Mouse (Mus musculus) heart, postnatal 0 days (tissue): ENCODE measurements around the gene Ctf2. TPM values are rescaled to one million over a fixed set of nuclear protein-coding genes. Genes with fewer than 3 reads are reported as not detected.

ENCODE experiments used
- ATAC-seq: fragments of 200-750 bp; cut with Nextera tagmentation; 2 replicates; pipeline ENCODE4 v1.8.0; 2017; ENCODE audit warnings: low read depth, moderate number of reproducible peaks, moderate library complexity; ENCODE audit not compliant: insufficient read depth
- DNase-seq: peaks from one replicate; pipeline ENCODE4 v3.0.0-alpha.2; 2016; ENCODE audit warnings: low spot score
- H3K27ac ChIP-seq: fragments of 300-500 bp; sonication (generic); 2 replicates; pipeline ENCODE4 v1.5.1; 2014; ENCODE audit warnings: low read depth, mild to moderate bottlenecking
- H3K27me3 ChIP-seq: fragments of 300-500 bp; sonication (generic); 2 replicates; pipeline ENCODE4 v1.6.1; 2014; ENCODE audit warnings: low read length, mixed read lengths; ENCODE audit not compliant: control insufficient read depth, insufficient read depth
- H3K36me3 ChIP-seq: fragments of 300-500 bp; sonication (generic); replicated peaks from 2 replicates; pipeline ENCODE4 v1.6.1; 2014; ENCODE audit warnings: low read length, mixed read lengths; ENCODE audit not compliant: control insufficient read depth, insufficient read depth
- H3K4me1 ChIP-seq: fragments of 300-500 bp; sonication (generic); 2 replicates; pipeline ENCODE4 v1.6.1; 2014; ENCODE audit warnings: antibody characterized with exemption; ENCODE audit not compliant: control insufficient read depth, insufficient read depth
- H3K4me2 ChIP-seq: fragments of 300-500 bp; sonication (generic); 2 replicates; pipeline ENCODE4 v1.6.1; 2014; ENCODE audit warnings: low read depth, mild to moderate bottlenecking, low read length, moderate library complexity
- H3K4me3 ChIP-seq: fragments of 300-500 bp; sonication (generic); 2 replicates; pipeline ENCODE4 v1.5.1; 2014; ENCODE audit warnings: low read depth, low read length
- H3K9ac ChIP-seq: fragments of 300-500 bp; sonication (generic); replicated peaks from 2 replicates; pipeline ENCODE4 v1.6.1; 2014; ENCODE audit warnings: low read depth, low read length, mixed read lengths
- H3K9me3 ChIP-seq: fragments of 300-500 bp; sonication (generic); replicated peaks from 2 replicates; pipeline ENCODE4 v1.6.1; 2016; ENCODE audit warnings: low read length; ENCODE audit not compliant: control insufficient read depth
- CTCF ChIP-seq: IDR thresholded peaks from 2 replicates; pipeline ENCODE4 v1.5.1; 2016; ENCODE audit warnings: antibody characterized with exemption, control low read depth, low read depth
- EP300 ChIP-seq: IDR thresholded peaks from 2 replicates; pipeline ENCODE4 v1.6.1; 2016; ENCODE audit warnings: antibody characterized with exemption, low read depth
- WGBS: fragments of 180-500 bp; shearing (Covaris S2); extraction: QIAGEN DNeasy Blood & Tissue Kit; methylation state at CpG from one replicate; pipeline ENCODE4 v1.1.7; 2014; 5-methylcytosine and 5-hydroxymethylcytosine counted together
- polyA plus RNA-seq: library from polyadenylated mRNA; unstranded; fragments of >200 nt; fragmentation: Nextera tagmentation; extraction: Ambion mirVana; gene quantifications from 2 replicates; pipeline ENCODE4 v1.2.1, GENCODE M21; 2015
- total RNA-seq: library from RNA; depleted of rRNA; stranded (reverse); fragments of >200 nt; gene quantifications from 2 replicates; pipeline ENCODE4 v1.2.3, GENCODE M21; 2014; ENCODE audit warnings: low replicate concordance

Ctf2 gene
- total and polyA plus RNA-seq, 2 experiments from 2014 or later = not detected

DNA sequence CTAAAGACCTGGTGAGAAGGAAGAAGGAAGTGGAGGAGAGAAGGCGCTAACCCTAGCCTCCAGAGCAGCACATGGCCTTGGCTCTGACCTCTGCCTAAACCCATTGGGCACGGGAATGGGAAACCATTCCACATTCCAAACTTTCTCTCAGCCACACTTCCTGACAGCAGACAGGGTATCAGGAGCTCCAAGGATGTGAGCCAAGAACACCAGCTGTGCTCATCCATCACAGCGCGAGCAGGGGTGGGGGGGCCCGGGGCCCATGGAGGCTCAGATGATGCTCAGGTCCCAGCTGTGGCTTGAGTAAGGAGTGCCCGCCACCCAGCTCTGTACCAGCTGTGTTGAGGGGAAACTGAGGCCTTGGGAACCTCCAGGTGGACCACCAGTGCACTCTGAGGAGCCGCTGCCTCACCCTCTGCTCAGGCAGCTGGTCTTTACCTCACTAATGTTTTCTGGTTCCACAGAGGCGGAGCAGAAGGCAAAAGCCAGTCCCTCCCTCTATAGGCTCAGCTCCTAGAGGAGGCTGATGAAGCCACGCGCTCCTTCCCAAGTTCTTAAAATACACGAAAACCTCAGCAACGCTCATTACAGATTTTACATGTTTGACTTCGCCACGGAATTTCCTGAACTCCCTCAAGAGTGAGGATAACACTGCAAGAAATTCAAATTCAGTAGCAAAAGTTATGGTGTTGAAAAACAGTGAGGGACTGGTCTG lies 46.5 kb downstream of the Ctf2 start:
- Histone ChIP-seq H3K4me1 (peaks cover 17% of the 10 kb centered on the region), H3K4me2 (no peak overlapping the region), H3K27ac (no peak overlapping the region), H3K9me3 (no peaks in the 10 kb centered on the region), H3K27me3 (no peaks in the 10 kb centered on the region), H3K36me3 (no peaks in the 10 kb centered on the region), H3K4me3 (no peak overlapping the region), H3K9ac (0 out of 2 replicates have a peak overlapping the region, but pooled peaks have one; percentile 6)
- TF ChIP-seq CTCF (no peak), EP300 (no peak)
- no peak for DNase-seq
- WGBS = 63% methylated on average over 14 of the region's 14 CpGs
- ATAC-seq = 0 out of 2 replicates have a peak, but pooled peaks have one; percentile 17

GRCm38 (mm10) chr7:127681888-127682553 lies 49.9 kb downstream of the Ctf2 start:
- Histone ChIP-seq H3K4me3 (no peak overlapping the region), H3K9me3 (no peaks in the 10 kb centered on the region), H3K4me1 (peaks cover 14% of the 10 kb centered on the region), H3K27ac (no peak overlapping the region), H3K9ac (no peak overlapping the region), H3K4me2 (no peak overlapping the region), H3K27me3 (no peaks in the 10 kb centered on the region), H3K36me3 (0 out of 2 replicates have a peak, but pooled peaks cover 1% of the 10 kb centered on the region)
- ATAC-seq (no peak), DNase-seq (no peak)
- 35% methylated on average over 8 of the region's 8 CpGs for WGBS
- TF ChIP-seq EP300 = no peak
- TF ChIP-seq CTCF = no peak

GRCm38 (mm10) chr7:127680541-127680940 lies 51.4 kb downstream of the Ctf2 start:
- Histone ChIP-seq H3K9me3 (no peaks in the 10 kb centered on the region), H3K9ac (no peak overlapping the region), H3K4me2 (no peak overlapping the region), H3K36me3 (0 out of 2 replicates have a peak, but pooled peaks cover 6% of the 10 kb centered on the region), H3K27ac (no peak overlapping the region), H3K27me3 (no peaks in the 10 kb centered on the region), H3K4me3 (no peak overlapping the region), H3K4me1 (peaks cover 10% of the 10 kb centered on the region; the same call in 1 of the 2 replicates)
- WGBS = 90% methylated on average over 13 of the region's 13 CpGs
- no peak for TF ChIP-seq EP300
- TF ChIP-seq CTCF = no peak
- ATAC-seq (no peak), DNase-seq (no peak)

GRCm38 (mm10) chr7:127678811-127679210 lies 53.2 kb downstream of the Ctf2 start:
- Histone ChIP-seq H3K4me2 (no peak overlapping the region), H3K36me3 (0 out of 2 replicates have a peak, but pooled peaks cover 6% of the 10 kb centered on the region), H3K27ac (no peak overlapping the region), H3K4me1 (peaks cover 10% of the 10 kb centered on the region; the same call in 1 of the 2 replicates), H3K4me3 (no peak overlapping the region), H3K27me3 (no peaks in the 10 kb centered on the region), H3K9ac (no peak overlapping the region), H3K9me3 (no peaks in the 10 kb centered on the region)
- no peak for TF ChIP-seq EP300
- TF ChIP-seq CTCF = no peak
- DNase-seq = no peak
- ATAC-seq = no peak
- WGBS = 89% methylated on average over 2 of the region's 2 CpGs

GRCm38 (mm10) chr7:127677609-127678008 lies 54.4 kb downstream of the Ctf2 start:
- 84% methylated on average over 4 of the region's 4 CpGs for WGBS
- H3K4me2 ChIP-seq = no peak overlapping the region
- no peaks in the 10 kb centered on the region for H3K9me3 ChIP-seq
- ATAC-seq (no peak), DNase-seq (no peak)
- peaks cover 10% of the 10 kb centered on the region; the same call in 1 of the 2 replicates for H3K4me1 ChIP-seq
- no peak overlapping the region for H3K9ac ChIP-seq
- no peak for TF ChIP-seq CTCF
- no peak for TF ChIP-seq EP300
- H3K27ac ChIP-seq = no peak overlapping the region
- H3K4me3 ChIP-seq = no peak overlapping the region
- no peaks in the 10 kb centered on the region for H3K27me3 ChIP-seq
- H3K36me3 ChIP-seq = 0 out of 2 replicates have a peak, but pooled peaks cover 6% of the 10 kb centered on the region
